ENCODE assay signal across 13 mouse cellular contexts in genomic region chr11:79102280-79102679, GRCm38 (mm10). TPM values are rescaled to one million over a fixed set of nuclear protein-coding genes. Genes with fewer than 3 reads are reported as not detected.
DNase-seq lines count a peak whose midpoint lies in the region; ATAC-seq and TF ChIP-seq lines count a peak whose summit lies in the region.
"Had no signal": no experiment of that assay in that cellular context is flagged by ENCODE, and none has a peak within 500 bp of the region (broad histone marks: within the 10 kb centered on the region; RNA-seq: fewer than 3 reads in every experiment).

No protein-coding gene starts in this region.

- DNase-seq in hindbrain, postnatal 0 days (ENCODE audit: low spot score): no peak
- no peak for DNase-seq in hindbrain, embryonic 11.5 days (ENCODE audit: low spot score)
- no peak for DNase-seq in lung, postnatal 0 days (ENCODE audit: low spot score)
- DNase-seq in lung, postnatal 25 days (ENCODE audit: low spot score): no peak
- peak; percentile 4 for DNase-seq in c-Kit-positive CD71-positive TER-119-negative erythroid progenitor cells, embryonic 14.5 days (ENCODE audit: low read depth)
- DNase-seq in thymus, postnatal 25 days: no peak
- no peak for DNase-seq in retina, postnatal 1 day
- DNase-seq: kidney, postnatal 25 days; right cerebral cortex, adult 18-20 months had no signal

- 78% methylated on average over 4 of the region's 4 CpGs for WGBS in hindbrain, postnatal 0 days
- 71% methylated on average over 4 of the region's 4 CpGs for WGBS in hindbrain, embryonic 11.5 days
- WGBS in lung, postnatal 0 days: 81% methylated on average over 4 of the region's 4 CpGs
- WGBS in stomach, embryonic 15.5 days: 68% methylated on average over 4 of the region's 4 CpGs

- TF ChIP-seq CTCF in hindbrain, postnatal 0 days (IDR thresholded peaks at IDR 0.05; ENCODE audit: low read depth): peak; percentile 36; the same call in 1 of the 2 replicates
- peak; percentile 54 for TF ChIP-seq CTCF in lung, postnatal 0 days (IDR thresholded peaks at IDR 0.05)

- no peaks in the 10 kb centered on the region for H3K9me3 ChIP-seq in hindbrain, postnatal 0 days (ENCODE audit: low read length)
- H3K9me3 ChIP-seq in hindbrain, embryonic 11.5 days (ENCODE audit: control insufficient read depth, low read length): no peaks in the 10 kb centered on the region
- H3K9me3 ChIP-seq in lung, postnatal 0 days (ENCODE audit: low read length): no peaks in the 10 kb centered on the region
- no peaks in the 10 kb centered on the region for H3K9me3 ChIP-seq in stomach, embryonic 15.5 days
- H3K9me3 ChIP-seq: heart, embryonic 10.5 days; hindbrain, embryonic 15.5 days had no signal

- no peak for ATAC-seq in hindbrain, postnatal 0 days
- ATAC-seq in hindbrain, embryonic 11.5 days (ENCODE audit: low FRiP score): no peak
- ATAC-seq in lung, postnatal 0 days: no peak; the same call in 1 of the 2 replicates
- ATAC-seq in stomach, embryonic 15.5 days (ENCODE audit: insufficient read depth, low FRiP score, low read depth): no peak

- H3K36me3 ChIP-seq in hindbrain, postnatal 0 days (ENCODE audit: insufficient read depth, low read length): no peaks in the 10 kb centered on the region
- H3K36me3 ChIP-seq in hindbrain, embryonic 11.5 days (ENCODE audit: control insufficient read depth, insufficient read depth, low read length): no peaks in the 10 kb centered on the region
- no peaks in the 10 kb centered on the region for H3K36me3 ChIP-seq in lung, postnatal 0 days (ENCODE audit: insufficient read depth, low read length)
- H3K36me3 ChIP-seq in stomach, embryonic 15.5 days: no peaks in the 10 kb centered on the region
- H3K36me3 ChIP-seq: heart, embryonic 10.5 days; hindbrain, embryonic 15.5 days had no signal

- no peak overlapping the region for H3K4me2 ChIP-seq in hindbrain, postnatal 0 days (ENCODE audit: low read depth, low read length)
- H3K4me2 ChIP-seq in hindbrain, embryonic 11.5 days (replicated peaks; ENCODE audit: low read depth, low read length): no peak overlapping the region
- H3K4me2 ChIP-seq in lung, postnatal 0 days (replicated peaks; ENCODE audit: low read depth, low read length): no peak overlapping the region
- H3K4me2 ChIP-seq in stomach, embryonic 15.5 days: no peak overlapping the region
- H3K4me2 ChIP-seq: hindbrain, embryonic 15.5 days; midbrain, embryonic 11.5 days had no signal

- TF ChIP-seq EP300 in lung, postnatal 0 days (IDR thresholded peaks at IDR 0.05): no peak

- 0 out of 2 replicates have a peak, but pooled peaks cover 8% of the 10 kb centered on the region for H3K4me1 ChIP-seq in hindbrain, postnatal 0 days (ENCODE audit: insufficient read depth, low read length)
- 0 out of 2 replicates have a peak, but pooled peaks cover 9% of the 10 kb centered on the region for H3K4me1 ChIP-seq in hindbrain, embryonic 11.5 days (replicated peaks; ENCODE audit: control insufficient read depth, insufficient read depth, low read length)
- H3K4me1 ChIP-seq in lung, postnatal 0 days (ENCODE audit: insufficient read depth, low read depth, low read length): peaks cover 19% of the 10 kb centered on the region
- peaks cover 40% of the 10 kb centered on the region for H3K4me1 ChIP-seq in stomach, embryonic 15.5 days

- H3K27me3 ChIP-seq in hindbrain, postnatal 0 days (ENCODE audit: insufficient read depth, low read length): no peaks in the 10 kb centered on the region
- H3K27me3 ChIP-seq in hindbrain, embryonic 11.5 days (ENCODE audit: control insufficient read depth, insufficient read depth, low read length): no peaks in the 10 kb centered on the region
- no peaks in the 10 kb centered on the region for H3K27me3 ChIP-seq in lung, postnatal 0 days (replicated peaks; ENCODE audit: insufficient read depth, low read length)
- no peaks in the 10 kb centered on the region for H3K27me3 ChIP-seq in stomach, embryonic 15.5 days (replicated peaks)
- H3K27me3 ChIP-seq: hindbrain, embryonic 15.5 days had no signal

- no peak overlapping the region for H3K27ac ChIP-seq in hindbrain, postnatal 0 days
- no peak overlapping the region for H3K27ac ChIP-seq in hindbrain, embryonic 11.5 days (ENCODE audit: low read depth, low read length)
- no peak overlapping the region for H3K27ac ChIP-seq in lung, postnatal 0 days (ENCODE audit: low read length)
- peak overlapping the region; percentile 23; the same call in 1 of the 2 replicates for H3K27ac ChIP-seq in stomach, embryonic 15.5 days
- H3K27ac ChIP-seq: heart, embryonic 10.5 days; hindbrain, embryonic 15.5 days had no signal

- no peak overlapping the region for H3K4me3 ChIP-seq in hindbrain, postnatal 0 days (ENCODE audit: low read length)
- no peak overlapping the region for H3K4me3 ChIP-seq in hindbrain, embryonic 11.5 days (ENCODE audit: low read depth, low read length)
- no peak overlapping the region for H3K4me3 ChIP-seq in lung, postnatal 0 days (ENCODE audit: low read depth, low read length)
- no peak overlapping the region for H3K4me3 ChIP-seq in stomach, embryonic 15.5 days (replicated peaks)
- H3K4me3 ChIP-seq: heart, embryonic 10.5 days; hindbrain, embryonic 15.5 days had no signal

- no peak overlapping the region for H3K9ac ChIP-seq in hindbrain, postnatal 0 days (replicated peaks; ENCODE audit: low read length)
- H3K9ac ChIP-seq in hindbrain, embryonic 11.5 days (ENCODE audit: low read depth, low read length): no peak overlapping the region
- no peak overlapping the region for H3K9ac ChIP-seq in lung, postnatal 0 days (replicated peaks; ENCODE audit: low read depth)
- H3K9ac ChIP-seq in stomach, embryonic 15.5 days: no peak overlapping the region
- H3K9ac ChIP-seq: hindbrain, embryonic 15.5 days had no signal

RNA-seq across cellular contexts. Expression of gene Ksr1, which starts 43.9 kb away (rescaled TPM):
- 48.0 and 51.3 TPM in 2 replicates for total RNA-seq in hindbrain, postnatal 0 days (2014; rRNA removed)
- polyA plus RNA-seq in hindbrain, postnatal 0 days (2015; fragmentation: Nextera tagmentation; extraction: Ambion mirVana): 1.9 and 2.5 TPM in 2 replicates
- 3.9 and 4.3 TPM in 2 replicates for polyA plus RNA-seq in hindbrain, embryonic 11.5 days (2014; fragmentation: Nextera tagmentation; extraction: Ambion mirVana)
- 2.3 TPM in 2 replicates for polyA plus RNA-seq in lung, postnatal 0 days (2015; fragmentation: Nextera tagmentation; extraction: Ambion mirVana)
- 2.8 and 3.2 TPM in 2 replicates for polyA plus RNA-seq in stomach, embryonic 15.5 days (2015; fragmentation: Nextera tagmentation; extraction: Ambion mirVana)
